Mouse (Mus musculus) testis, adult 2 months (tissue): ENCODE measurements at regions not wholly inside any gene's neighbourhood (a gene's known extent, or its start where the extent isn't known, plus 50 kb on each side); places are given as distances from the start of the nearest gene placed in this dataset.

Source experiments
- H3K27ac ChIP-seq: fragments of 200-500 bp; 2 replicates; pipeline ENCODE4 v1.5.1; 2012; ENCODE audit warnings: low read depth, low read length; ENCODE audit not compliant: control insufficient read depth, insufficient read depth
- H3K27me3 ChIP-seq: fragments of 200-500 bp; 2 replicates; pipeline ENCODE4 v1.6.1; 2012; ENCODE audit warnings: mild to moderate bottlenecking, low read length, moderate library complexity; ENCODE audit not compliant: control insufficient read depth, insufficient read depth
- H3K36me3 ChIP-seq: fragments of 200-500 bp; 2 replicates; pipeline ENCODE4 v1.6.1; 2012; ENCODE audit warnings: mild to moderate bottlenecking, low read length; ENCODE audit not compliant: control insufficient read depth, insufficient read depth
- H3K4me1 ChIP-seq: fragments of 200-500 bp; 2 replicates; pipeline ENCODE4 v1.6.1; 2012; ENCODE audit warnings: low read length; ENCODE audit not compliant: control insufficient read depth, insufficient read depth
- H3K4me3 ChIP-seq: fragments of 200-500 bp; 2 replicates; pipeline ENCODE4 v1.5.1; 2012; ENCODE audit warnings: low read depth, mild to moderate bottlenecking, low read length, moderate library complexity, mixed read lengths; ENCODE audit not compliant: control insufficient read depth
- CTCF ChIP-seq: fragments of 200-500 bp; IDR thresholded peaks from 2 replicates; pipeline ENCODE4 v1.5.1; 2012; ENCODE audit warnings: low read depth, mild to moderate bottlenecking, inconsistent platforms, low read length, moderate library complexity; ENCODE audit not compliant: control insufficient read depth, insufficient read depth, insufficient replicate concordance
- POLR2A ChIP-seq: fragments of 200-500 bp; IDR thresholded peaks from 2 replicates; pipeline ENCODE4 v1.6.1; 2012; ENCODE audit warnings: low read depth, mild to moderate bottlenecking, inconsistent platforms, low read length, moderate library complexity; ENCODE audit not compliant: control insufficient read depth

DNA sequence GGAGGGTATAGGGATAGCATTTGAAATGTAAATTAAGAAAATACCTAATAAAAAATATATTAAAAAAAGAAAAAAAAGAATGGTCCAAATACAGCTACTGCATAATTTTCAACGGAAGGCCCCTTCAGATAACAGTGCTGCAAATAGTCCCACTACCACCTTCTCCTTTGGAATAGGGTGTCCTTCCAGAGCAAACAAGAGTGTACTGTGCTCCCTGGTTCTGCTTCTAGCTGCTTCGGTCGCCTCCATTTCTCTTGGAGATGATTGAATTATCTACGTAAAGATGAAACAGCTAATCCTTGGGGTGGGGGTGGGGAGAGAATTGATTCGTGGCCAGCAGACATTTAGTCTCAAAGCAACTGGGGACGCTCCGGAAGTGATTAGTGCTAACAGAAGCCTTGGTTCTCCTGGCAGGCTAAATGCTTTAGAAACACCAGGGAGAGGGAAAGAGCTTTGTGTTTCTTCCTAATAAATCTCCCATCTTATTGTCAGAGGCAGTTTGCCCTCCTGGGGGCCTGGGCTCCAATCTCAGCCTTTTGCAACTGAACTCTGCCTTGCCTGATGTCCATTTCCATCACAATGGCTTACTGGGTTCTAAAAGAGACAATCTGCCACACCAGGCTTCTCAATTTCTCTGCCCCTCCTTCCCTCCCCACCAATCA, 184.5 kb upstream of the Tbl1xr1 start:
- no peaks in the 10 kb centered on the region for H3K36me3 ChIP-seq
- no peak overlapping the region for H3K27ac ChIP-seq
- H3K27me3 ChIP-seq = no peaks in the 10 kb centered on the region
- TF ChIP-seq POLR2A (no peak), CTCF (no peak)
- no peaks in the 10 kb centered on the region for H3K4me1 ChIP-seq
- H3K4me3 ChIP-seq = no peak overlapping the region

DNA sequence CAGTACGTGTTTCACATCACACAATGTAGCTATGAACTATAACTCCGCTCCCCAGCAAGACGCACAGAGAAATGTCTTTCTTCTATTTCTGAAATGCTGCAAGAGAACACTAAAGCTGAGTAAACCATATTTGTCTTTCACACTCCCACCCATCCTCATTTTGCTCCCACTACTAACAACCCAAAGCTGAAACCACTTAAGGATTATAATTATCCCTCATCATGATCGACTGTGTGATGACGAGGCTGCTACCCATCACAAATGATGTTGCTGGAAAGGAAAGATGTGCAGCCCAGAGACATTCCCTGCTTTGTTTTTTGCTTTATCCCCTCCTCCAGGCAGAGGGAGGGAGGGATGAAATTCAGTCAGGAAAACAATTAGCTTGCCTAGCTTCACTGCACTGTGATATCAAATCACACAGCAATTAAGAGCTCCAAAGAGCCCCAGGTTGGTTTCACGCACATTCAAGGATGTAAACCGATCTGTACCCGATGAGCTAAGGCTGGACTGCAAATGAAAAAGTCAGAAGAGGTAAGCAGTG, 183.5 kb upstream of the Tbl1xr1 start:
- Histone ChIP-seq H3K36me3 (no peaks in the 10 kb centered on the region), H3K4me3 (no peak overlapping the region), H3K4me1 (no peaks in the 10 kb centered on the region), H3K27ac (no peak overlapping the region), H3K27me3 (no peaks in the 10 kb centered on the region)
- TF ChIP-seq POLR2A = no peak
- TF ChIP-seq CTCF = no peak

DNA sequence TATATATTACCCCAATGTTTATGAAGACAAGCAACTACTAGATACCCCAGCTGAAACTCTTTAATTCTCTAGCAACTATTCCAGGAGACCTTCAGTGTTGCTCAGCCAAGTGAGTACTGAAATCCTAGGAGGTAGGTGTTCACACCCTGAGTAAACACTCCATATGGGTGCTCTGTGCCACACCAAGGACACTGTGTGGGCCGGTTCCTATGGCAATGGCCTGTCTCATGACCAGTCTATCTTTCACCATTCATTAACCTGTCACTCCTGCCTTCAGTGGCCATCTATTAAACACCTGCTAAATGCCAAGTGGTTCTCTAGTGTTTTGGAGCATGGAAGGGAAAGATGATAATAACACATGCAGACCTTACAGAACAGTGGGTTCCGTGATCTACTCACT, 180.9 kb upstream of the Tbl1xr1 start:
- H3K27me3 ChIP-seq = no peaks in the 10 kb centered on the region
- no peak overlapping the region for H3K27ac ChIP-seq
- no peaks in the 10 kb centered on the region for H3K4me1 ChIP-seq
- no peak for TF ChIP-seq CTCF
- no peak for TF ChIP-seq POLR2A
- H3K4me3 ChIP-seq = no peak overlapping the region
- H3K36me3 ChIP-seq = no peaks in the 10 kb centered on the region

DNA sequence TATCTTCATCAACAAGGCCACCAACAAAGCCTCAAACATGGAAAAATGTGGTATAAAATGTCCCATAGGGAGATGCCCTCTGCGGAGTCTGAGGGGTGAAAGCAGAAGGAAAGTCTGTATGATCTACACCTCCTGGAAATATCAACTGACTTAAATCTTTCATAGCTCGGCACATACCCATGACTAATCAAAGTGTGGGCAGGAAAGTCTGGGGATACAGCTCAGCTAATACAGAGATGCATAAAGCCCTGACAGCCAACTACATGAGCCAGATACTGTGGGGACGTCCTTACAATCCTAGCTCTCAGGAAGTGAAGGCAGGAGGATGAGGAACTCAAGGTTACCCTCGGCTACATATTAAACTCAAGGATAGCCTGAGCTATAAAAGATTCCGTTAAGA, 178.2 kb upstream of the Tbl1xr1 start:
- TF ChIP-seq POLR2A (no peak), CTCF (no peak)
- Histone ChIP-seq H3K27me3 (no peaks in the 10 kb centered on the region), H3K4me3 (no peak overlapping the region)

DNA sequence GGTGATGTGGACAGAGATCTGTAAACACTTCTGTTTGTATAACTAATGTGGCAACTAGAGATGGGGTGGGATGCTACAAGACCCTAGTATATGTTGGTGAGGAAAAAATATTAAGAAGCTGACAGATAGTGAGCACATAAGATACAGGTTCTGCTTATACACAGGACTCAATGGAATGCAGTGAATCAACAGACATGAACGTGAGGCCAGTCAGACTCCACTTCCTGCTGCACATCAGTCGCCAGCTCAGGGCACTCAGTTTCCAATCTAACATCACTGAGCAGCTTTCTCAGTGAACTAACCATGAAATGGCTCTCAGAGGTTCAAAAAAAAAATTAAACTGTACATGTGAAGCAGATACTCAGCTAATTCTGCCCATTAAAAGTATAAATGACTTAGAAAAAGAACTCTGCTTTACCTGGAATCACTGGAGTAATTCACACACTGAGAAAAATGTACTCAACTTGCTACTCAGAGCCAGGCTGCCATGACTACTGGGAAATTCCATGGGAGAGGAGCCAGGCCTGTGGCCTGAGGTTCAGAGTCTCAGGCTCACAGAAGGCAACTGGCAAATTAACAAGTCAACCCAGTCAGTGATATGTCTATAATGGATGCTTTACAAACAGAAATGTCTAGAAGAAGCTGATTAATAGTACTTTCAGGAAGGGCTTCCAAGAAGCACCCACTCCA, 170.9 kb upstream of the Tbl1xr1 start:
- no peaks in the 10 kb centered on the region for H3K27me3 ChIP-seq
- H3K36me3 ChIP-seq = no peaks in the 10 kb centered on the region
- no peak overlapping the region for H3K27ac ChIP-seq
- no peak for TF ChIP-seq POLR2A
- no peak for TF ChIP-seq CTCF
- no peak overlapping the region for H3K4me3 ChIP-seq
- H3K4me1 ChIP-seq = no peaks in the 10 kb centered on the region

More for the DNA sequence above, 178.2 kb upstream of the Tbl1xr1 start:
- Histone ChIP-seq H3K36me3 (no peaks in the 10 kb centered on the region), H3K4me1 (no peaks in the 10 kb centered on the region), H3K27ac (no peak overlapping the region)

DNA sequence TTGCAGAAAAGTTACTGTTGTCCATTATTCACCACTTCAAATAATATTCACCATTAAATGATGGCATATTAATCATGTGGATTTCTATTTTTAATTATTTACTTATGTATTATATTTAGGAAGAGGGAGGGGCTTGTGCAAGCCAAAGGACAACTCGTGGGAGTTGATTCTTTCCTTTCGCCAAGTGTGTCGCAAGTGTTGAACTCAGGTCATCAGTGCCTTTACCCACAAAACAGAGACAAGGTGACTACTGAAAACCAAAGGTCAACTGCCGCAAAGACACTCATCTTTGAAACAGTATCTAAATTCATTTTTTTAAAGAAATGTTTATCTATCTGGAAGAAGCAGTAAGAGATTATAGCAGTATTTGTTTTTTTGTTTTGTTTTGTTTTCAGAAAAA, 167.6 kb upstream of the Tbl1xr1 start:
- H3K27me3 ChIP-seq = no peaks in the 10 kb centered on the region
- no peak overlapping the region for H3K27ac ChIP-seq
- no peaks in the 10 kb centered on the region for H3K36me3 ChIP-seq
- no peak for TF ChIP-seq CTCF
- no peak for TF ChIP-seq POLR2A
- no peaks in the 10 kb centered on the region for H3K4me1 ChIP-seq
- no peak overlapping the region for H3K4me3 ChIP-seq

DNA sequence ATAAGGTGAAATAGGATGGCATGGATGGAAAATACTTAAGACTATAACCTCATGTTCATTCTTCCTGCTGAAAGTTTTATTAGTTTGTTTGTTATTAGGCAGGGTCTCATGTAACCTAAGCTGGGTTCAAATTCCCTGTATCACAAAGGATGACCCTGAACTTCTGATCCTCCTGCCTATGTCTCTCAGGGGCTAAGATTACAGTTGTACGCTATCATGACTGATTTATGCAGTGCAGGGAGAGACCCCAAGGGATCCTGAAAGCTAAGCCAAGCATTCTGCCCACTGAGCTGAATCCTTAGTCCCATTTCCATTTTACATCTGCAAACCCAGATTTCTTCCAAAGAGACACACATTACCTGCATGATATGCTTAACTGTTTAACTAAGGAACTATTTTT, 166.4 kb upstream of the Tbl1xr1 start:
- Histone ChIP-seq H3K4me3 (no peak overlapping the region), H3K27me3 (no peaks in the 10 kb centered on the region), H3K4me1 (no peaks in the 10 kb centered on the region), H3K36me3 (no peaks in the 10 kb centered on the region), H3K27ac (no peak overlapping the region)
- TF ChIP-seq POLR2A (no peak), CTCF (no peak)

DNA sequence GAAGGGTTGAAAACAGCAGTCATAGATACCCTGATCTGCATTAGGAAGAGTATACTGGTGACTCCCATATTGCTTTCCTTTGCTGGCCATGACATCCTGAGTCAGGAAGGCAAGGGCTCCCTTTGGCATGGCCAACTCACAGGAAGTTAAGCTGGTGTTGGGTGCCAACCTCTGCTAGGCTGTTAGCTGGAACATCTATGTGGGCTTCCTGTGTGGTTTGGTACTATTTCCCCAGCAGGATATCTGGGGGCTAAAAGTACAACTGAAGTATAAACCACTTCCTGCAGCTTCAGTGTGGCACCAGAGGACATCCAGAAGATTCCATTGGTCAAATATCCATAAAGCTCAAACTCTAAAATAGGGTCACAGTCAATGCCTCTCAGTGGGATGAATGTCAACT, 165.4 kb upstream of the Tbl1xr1 start:
- TF ChIP-seq POLR2A (no peak), CTCF (no peak)
- no peaks in the 10 kb centered on the region for H3K27me3 ChIP-seq

More for the DNA sequence above, 165.4 kb upstream of the Tbl1xr1 start:
- H3K27ac ChIP-seq = no peak overlapping the region
- H3K4me1 ChIP-seq = no peaks in the 10 kb centered on the region
- no peak overlapping the region for H3K4me3 ChIP-seq
- H3K36me3 ChIP-seq = no peaks in the 10 kb centered on the region
